Mouse (Mus musculus): ENCODE results near the gene Wdr60.

The Wdr60 gene

DNA sequence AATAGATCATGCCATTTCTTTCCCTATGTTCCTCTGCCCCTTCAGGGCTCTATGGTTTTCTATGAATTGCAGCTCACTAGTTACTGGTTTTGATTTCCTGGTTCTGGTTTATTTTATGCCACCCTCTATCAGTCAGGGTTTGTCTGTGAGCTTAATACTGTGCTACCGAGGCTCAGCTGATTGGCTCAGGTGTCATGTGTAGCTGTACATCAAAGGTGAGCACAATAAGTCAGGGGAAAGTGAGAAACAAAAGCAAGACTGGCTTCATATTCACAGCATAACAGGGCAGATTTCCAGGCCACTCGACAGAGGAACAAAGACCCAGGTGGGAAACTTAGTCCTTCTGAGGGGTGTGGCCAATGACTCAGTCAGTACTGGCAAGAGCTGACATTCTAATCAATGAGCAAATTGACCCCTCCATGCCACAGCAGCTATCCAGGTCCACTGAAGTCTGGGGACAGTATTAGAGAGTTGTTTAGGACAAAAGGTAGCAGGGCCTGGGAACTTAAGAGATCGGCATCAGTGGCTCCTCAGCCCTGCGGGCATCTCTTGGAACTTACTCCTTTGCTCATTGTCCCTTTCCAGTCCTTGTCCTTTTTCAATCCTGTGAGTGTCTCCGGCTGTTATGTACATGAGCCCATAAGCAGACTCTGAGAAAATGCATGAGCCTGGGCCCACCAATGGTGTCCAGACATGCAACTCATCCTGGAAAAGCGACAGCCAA lies 79.4 kb downstream of the Wdr60 start:
- DNase-seq (ENCODE audit: low spot score): no peak

DNA sequence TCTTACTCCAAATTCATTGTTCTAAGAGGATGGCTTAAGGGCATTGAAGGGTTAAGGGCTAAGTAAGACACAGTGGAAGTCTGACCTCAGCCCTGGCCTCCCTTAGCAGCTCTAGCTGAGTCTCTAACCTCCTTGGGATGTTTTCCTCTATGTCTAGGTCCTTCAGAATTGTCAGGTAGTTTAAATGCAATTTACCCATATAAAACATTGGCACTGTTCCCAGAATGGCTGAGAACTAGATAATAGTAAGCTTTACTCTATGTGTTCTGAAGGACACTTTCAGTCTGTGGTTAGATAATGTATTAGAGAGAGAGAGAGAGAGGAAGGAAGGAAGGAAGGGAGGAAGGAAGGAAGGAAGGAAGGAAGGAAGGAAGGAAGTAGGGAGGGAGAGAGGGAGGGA lies 80.4 kb downstream of the Wdr60 start:
- no peak for DNase-seq (ENCODE audit: low spot score)

DNA sequence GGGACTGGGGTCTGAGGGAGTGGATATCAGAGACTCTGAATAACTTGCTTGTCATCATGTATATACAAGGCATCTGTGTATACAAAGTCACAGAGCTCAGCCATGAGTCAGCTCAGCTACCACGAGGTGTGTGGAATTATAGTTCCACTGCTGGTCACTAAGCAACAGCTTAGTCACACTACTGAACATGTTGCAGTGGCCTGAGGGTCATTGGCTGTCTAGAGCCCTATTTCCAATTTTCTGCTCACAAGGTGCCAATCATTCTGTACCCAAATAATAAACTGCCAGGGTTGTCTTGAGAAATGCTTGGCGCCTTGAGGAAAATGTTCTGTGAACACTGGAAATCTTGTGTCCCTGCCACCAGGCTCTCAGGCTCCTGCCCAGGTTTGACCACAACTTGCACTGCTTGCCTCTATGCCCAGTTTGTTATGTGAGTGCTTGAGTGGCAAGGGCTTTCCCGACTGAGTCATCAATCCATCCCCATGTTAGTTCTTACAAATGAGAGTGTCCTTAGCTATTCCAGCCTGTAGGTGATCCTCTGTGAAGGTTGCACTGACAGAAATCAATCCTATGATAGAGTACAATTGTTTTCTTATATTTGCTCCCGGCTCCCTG lies 81.3 kb downstream of the Wdr60 start:
- DNase-seq (ENCODE audit: low spot score): no peak

DNA sequence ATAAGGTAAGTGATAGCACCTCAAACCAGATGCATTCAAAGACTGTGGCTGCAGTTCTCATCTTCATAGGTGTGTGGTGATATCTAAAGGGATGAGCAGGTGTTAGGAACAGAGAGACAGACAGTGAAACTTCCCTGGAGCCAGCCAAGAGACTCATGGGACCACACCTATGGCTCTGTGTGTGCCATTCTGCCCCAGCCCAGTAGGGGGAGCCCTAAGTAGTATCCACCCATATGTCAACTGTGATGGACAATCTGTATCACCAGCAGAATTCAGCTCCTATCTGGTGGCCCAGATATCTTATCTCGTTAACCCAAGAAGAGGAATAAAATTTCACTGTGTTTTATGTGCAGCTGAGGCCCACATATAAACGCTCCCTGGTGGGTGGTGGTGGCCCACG lies 85.9 kb downstream of the Wdr60 start:
- DNase-seq (ENCODE audit: low spot score): no peak

DNA sequence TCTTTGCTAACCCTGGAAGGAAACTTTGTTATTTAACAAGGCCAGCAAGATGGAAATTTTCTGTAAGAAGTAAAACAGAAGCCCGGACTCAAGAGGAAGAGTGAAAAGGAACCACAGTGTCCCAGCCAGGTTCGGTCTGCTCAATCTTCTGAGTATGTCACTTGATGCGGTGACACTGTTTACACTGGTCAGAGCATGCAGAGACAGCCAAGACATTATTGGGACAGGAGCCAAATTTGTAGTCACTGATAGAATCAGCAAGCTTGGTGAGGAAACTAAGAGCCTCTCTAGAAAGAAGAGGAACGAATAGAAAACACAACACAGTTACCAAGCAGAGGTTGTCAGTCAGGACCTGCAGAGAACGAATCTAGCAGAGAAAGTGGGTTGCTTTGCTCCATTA lies 93.2 kb downstream of the Wdr60 start:
- DNase-seq (ENCODE audit: low spot score): no peak

DNA sequence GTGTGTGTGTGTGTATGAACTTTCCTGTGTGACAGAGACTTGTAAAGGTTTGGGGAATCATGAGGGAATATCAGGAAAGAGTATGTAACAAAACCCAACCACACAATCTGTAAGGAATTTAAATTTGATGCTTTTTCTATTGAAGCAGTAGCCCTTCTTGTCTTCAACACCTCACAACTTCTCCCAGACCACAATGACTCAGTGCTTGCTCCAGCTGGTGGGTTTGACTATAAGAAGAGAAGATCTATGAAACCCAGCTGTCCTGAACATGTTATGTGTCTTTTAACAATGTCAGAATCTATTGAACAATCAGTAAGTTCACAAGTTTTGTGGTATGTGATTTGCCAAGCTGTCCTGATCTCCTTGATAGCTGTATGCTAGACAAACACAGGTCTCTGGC lies 97.5 kb downstream of the Wdr60 start:
- no peak for DNase-seq (ENCODE audit: low spot score)

DNA sequence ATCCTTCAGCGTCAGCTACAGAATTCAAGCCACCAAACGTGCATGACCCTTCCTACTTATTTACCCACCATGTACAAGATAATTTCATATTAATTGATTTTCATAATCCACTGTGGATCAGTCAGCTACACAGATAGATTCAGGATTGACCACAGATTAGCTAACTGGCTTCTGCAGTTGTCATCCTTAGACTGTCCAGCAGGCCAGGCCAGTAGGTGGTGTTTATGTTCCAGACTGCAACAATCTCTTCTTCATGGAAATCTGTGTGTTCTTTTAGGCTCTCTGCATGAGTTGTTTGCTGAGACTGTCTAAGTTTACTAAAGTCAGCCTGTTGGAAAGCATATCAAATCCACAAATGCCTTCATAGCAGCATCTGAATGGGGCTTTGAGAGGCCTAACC lies 103.1 kb downstream of the Wdr60 start:
- no peak for DNase-seq (ENCODE audit: low spot score)

DNA sequence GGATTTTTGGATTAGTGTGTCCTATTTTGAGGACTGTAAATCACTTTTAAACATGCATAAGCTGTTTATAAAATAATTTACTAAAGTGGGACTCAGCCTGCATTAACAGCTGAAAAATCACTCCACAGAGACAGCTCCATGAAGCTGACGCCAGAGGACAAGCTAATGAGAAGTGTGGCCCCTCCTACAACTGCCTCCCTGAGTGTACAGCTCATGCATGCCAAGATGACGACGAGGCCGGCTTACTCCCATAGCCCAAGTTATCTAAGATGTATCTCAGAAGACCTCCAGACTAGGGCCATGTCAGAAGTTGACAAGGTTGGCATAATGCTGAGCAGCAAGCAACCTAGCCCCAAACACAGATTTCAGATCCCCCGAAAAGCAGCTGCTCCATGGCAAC lies 103.6 kb downstream of the Wdr60 start:
- no peak for DNase-seq (ENCODE audit: low spot score)

DNA sequence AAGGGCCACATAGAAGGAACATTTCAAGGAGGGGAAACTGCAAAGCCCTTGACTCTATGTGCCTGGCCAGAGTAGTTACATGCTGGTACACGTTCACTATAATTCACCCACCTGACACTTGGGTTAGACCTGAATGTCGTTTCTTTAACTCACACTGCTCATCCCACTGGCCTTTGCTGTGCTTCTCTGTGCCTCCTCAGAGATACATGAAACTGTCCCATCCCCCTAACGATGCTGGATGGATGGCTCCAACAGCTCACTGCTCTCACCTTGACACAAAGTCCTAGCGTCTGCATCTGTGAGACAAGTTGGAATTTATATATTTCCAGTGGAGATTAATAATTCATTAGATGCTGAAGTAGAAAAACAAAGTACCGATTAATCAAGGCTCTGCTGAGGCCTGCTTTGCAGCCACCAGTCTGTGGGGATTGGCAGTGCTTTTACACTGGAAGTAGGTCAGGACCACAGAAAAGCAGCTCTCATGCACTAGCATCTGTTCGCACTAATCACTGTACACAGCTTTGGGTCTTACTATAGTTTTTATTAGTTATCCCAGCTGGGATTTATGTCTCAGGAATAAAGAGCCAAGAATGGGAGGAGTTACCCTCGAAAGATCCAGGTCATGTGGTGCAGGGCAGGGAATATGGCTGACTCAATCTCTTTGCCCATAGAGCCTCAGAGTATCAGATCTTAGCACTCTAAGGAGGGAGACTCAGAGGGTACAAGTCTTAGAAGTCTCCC lies 105.9 kb downstream of the Wdr60 start:
- DNase-seq (ENCODE audit: low spot score): no peak
